Comparison of ENCODE assay signal across 8 mouse cellular contexts in the genomic region with DNA sequence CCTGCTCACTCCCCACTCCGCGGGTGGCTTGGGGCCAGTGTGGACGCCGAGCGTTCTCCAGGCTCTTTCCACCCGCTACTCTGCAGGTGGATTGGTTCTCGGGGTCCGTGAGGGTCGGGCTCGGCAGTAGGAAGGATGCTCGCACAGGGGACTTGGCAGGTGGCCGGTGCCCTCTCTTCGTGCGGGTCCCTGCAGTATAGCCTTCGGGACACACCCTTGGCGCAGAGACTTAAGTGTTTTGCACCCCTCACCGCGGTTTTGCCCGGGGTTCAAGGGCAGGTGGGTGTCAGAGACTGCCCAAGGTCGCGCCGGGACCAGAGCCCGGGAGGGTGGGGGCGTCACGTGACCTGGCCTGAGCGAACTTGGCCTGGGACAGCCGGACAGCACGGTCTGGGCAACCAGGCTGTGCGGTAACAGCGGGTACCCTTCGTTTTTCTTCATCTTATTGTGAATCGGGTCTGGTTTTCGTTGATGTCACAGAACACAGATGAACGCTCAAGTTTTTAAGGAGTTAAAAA. TPM values are rescaled to one million over a fixed set of nuclear protein-coding genes. Genes with fewer than 3 reads are reported as not detected.
DNase-seq lines count a peak whose midpoint lies in the region; ATAC-seq and TF ChIP-seq lines count a peak whose summit lies in the region.

No protein-coding gene starts in this region.

- TF ChIP-seq POLR2A in small intestine, adult 2 months (IDR thresholded peaks at IDR 0.05; ENCODE audit: low read depth, low read length), result no peak

- TF ChIP-seq CTCF in small intestine, adult 2 months (IDR thresholded peaks at IDR 0.05; ENCODE audit: extremely low read depth, insufficient read length, insufficient replicate concordance, low read depth, low read length), result no peak

- H3K27me3 ChIP-seq in forebrain, embryonic 14.5 days (replicated peaks; ENCODE audit: control insufficient read depth, insufficient read depth, low read length), result peaks cover 25% of the 10 kb centered on the region
- peaks cover 75% of the 10 kb centered on the region for H3K27me3 ChIP-seq in hindbrain, embryonic 10.5 days (ENCODE audit: insufficient read depth, poor library complexity, severe bottlenecking)
- no peaks in the 10 kb centered on the region for H3K27me3 ChIP-seq in small intestine, adult 2 months (ENCODE audit: control insufficient read depth, insufficient read depth, low read length)

- DNase-seq in NIH3T3 (ENCODE audit: low read depth), result peak; percentile 72
- DNase-seq in cerebellum, adult 11-12 months, result peak; percentile 21
- DNase-seq in forebrain, embryonic 14.5 days (ENCODE audit: low spot score), result peak; percentile 17
- peak; percentile 51 for DNase-seq in hindbrain, embryonic 10.5 days (ENCODE audit: low spot score)
- peak; percentile 39 to 42 for DNase-seq in layer of hippocampus, postnatal 36 days
- peak; percentile 80 for DNase-seq in lung, postnatal 4 days

- H3K27ac ChIP-seq in forebrain, embryonic 14.5 days (ENCODE audit: low read depth, low read length), result no peak overlapping the region
- peak overlapping the region; percentile 62; the same call in 1 of the 2 replicates for H3K27ac ChIP-seq in hindbrain, embryonic 10.5 days
- peak overlapping the region; percentile 98 for H3K27ac ChIP-seq in small intestine, adult 2 months (ENCODE audit: insufficient read depth, low read depth, low read length)

- peaks cover 20% of the 10 kb centered on the region for H3K4me1 ChIP-seq in forebrain, embryonic 14.5 days (ENCODE audit: control insufficient read depth, insufficient read depth, low read length)
- peaks cover 49% of the 10 kb centered on the region for H3K4me1 ChIP-seq in hindbrain, embryonic 10.5 days (replicated peaks)
- H3K4me1 ChIP-seq in small intestine, adult 2 months (ENCODE audit: control insufficient read depth, insufficient read depth, insufficient read length, low read length), result peaks cover 29% of the 10 kb centered on the region

- H3K9me3 ChIP-seq in forebrain, embryonic 14.5 days (replicated peaks; ENCODE audit: control insufficient read depth, low read length), result no peaks in the 10 kb centered on the region
- peaks cover 5% of the 10 kb centered on the region; the same call in 1 of the 2 replicates for H3K9me3 ChIP-seq in hindbrain, embryonic 10.5 days

- peak overlapping the region; percentile 87 for H3K4me2 ChIP-seq in forebrain, embryonic 14.5 days (ENCODE audit: low read length)

- peak; percentile 3; the same call in 1 of the 2 replicates for ATAC-seq in forebrain, embryonic 14.5 days
- ATAC-seq in megakaryocyte progenitor cell, adult 5-6 weeks (replicated peaks; ENCODE audit: poor library complexity), result no peak

- peak overlapping the region; percentile 50 for H3K4me3 ChIP-seq in forebrain, embryonic 14.5 days (ENCODE audit: low read depth, low read length)
- H3K4me3 ChIP-seq in hindbrain, embryonic 10.5 days, result peak overlapping the region; percentile 56
- peak overlapping the region; percentile 84 for H3K4me3 ChIP-seq in small intestine, adult 2 months (ENCODE audit: low read depth, low read length)

- no peaks in the 10 kb centered on the region for H3K36me3 ChIP-seq in forebrain, embryonic 14.5 days (ENCODE audit: control insufficient read depth, insufficient read depth, low read length)
- no peaks in the 10 kb centered on the region for H3K36me3 ChIP-seq in hindbrain, embryonic 10.5 days
- no peaks in the 10 kb centered on the region for H3K36me3 ChIP-seq in small intestine, adult 2 months (ENCODE audit: control insufficient read depth, insufficient read depth, low read length)

- peak overlapping the region; percentile 66 for H3K9ac ChIP-seq in forebrain, embryonic 14.5 days (ENCODE audit: low read length)

- WGBS in forebrain, embryonic 14.5 days, result 0% methylated on average over 34 of the region's 34 CpGs
- WGBS in hindbrain, embryonic 10.5 days, result under 1% methylated on average over 34 of the region's 34 CpGs
- under 1% methylated on average over 34 of the region's 34 CpGs for WGBS in small intestine, adult 2 months

RNA-seq across cellular contexts. Expression of a gene that starts 1.7 kb away (rescaled TPM):
- polyA plus RNA-seq in forebrain, embryonic 14.5 days (2014; fragmentation: Nextera tagmentation; extraction: Ambion mirVana), result 14.5 and 15.1 TPM in 2 replicates
- 3.6 and 5.6 TPM in 2 replicates for polyA plus RNA-seq in hindbrain, embryonic 10.5 days (2016; fragmentation: Nextera tagmentation; extraction: Ambion mirVana)
- 10 to 100 TPM; 20.5 to 23.3 TPM for total RNA-seq in layer of hippocampus, postnatal 36 days (2021)
- 40.5 and 92.1 TPM in 2 replicates for polyA plus RNA-seq in small intestine, adult 2 months (2012; rRNA removed)
- total RNA-seq in megakaryocyte progenitor cell, adult 5-6 weeks (2015), result 39.8 and 45.7 TPM in 2 replicates
- 30.7 and 34.1 TPM in 2 replicates for total RNA-seq in megakaryocyte progenitor cell, adult 5-6 weeks (2017)

RNA-seq across cellular contexts. Expression of a gene that starts 41.0 kb away (rescaled TPM):
- 7.0 and 9.5 TPM in 2 replicates for polyA plus RNA-seq in forebrain, embryonic 14.5 days (2014; fragmentation: Nextera tagmentation; extraction: Ambion mirVana)
- polyA plus RNA-seq in hindbrain, embryonic 10.5 days (2016; fragmentation: Nextera tagmentation; extraction: Ambion mirVana), result 10.9 and 11.2 TPM in 2 replicates
- 10 to 100 TPM in 1 of 2 experiments, 1 to 10 TPM in 1; 9.0 to 10.2 TPM for total RNA-seq in layer of hippocampus, postnatal 36 days (2021)
- 2.3 and 5.1 TPM in 2 replicates for polyA plus RNA-seq in small intestine, adult 2 months (2012; rRNA removed)
- 2.6 and 3.0 TPM in 2 replicates for total RNA-seq in megakaryocyte progenitor cell, adult 5-6 weeks (2015)
- 7.2 and 8.1 TPM in 2 replicates for total RNA-seq in megakaryocyte progenitor cell, adult 5-6 weeks (2017)

RNA-seq across cellular contexts. Expression of a gene that starts 41.1 kb away (rescaled TPM):
- 112 and 128 TPM in 2 replicates for polyA plus RNA-seq in forebrain, embryonic 14.5 days (2014; fragmentation: Nextera tagmentation; extraction: Ambion mirVana)
- polyA plus RNA-seq in hindbrain, embryonic 10.5 days (2016; fragmentation: Nextera tagmentation; extraction: Ambion mirVana), result 126 and 128 TPM in 2 replicates
- total RNA-seq in layer of hippocampus, postnatal 36 days (2021), result 10 to 100 TPM; 50.8 to 52.3 TPM
- 29.0 and 34.3 TPM in 2 replicates for polyA plus RNA-seq in small intestine, adult 2 months (2012; rRNA removed)
- 106 and 119 TPM in 2 replicates for total RNA-seq in megakaryocyte progenitor cell, adult 5-6 weeks (2015)
- total RNA-seq in megakaryocyte progenitor cell, adult 5-6 weeks (2017), result 88.8 and 102 TPM in 2 replicates

Comparison
In these comparisons a context has a peak if more than half of its experiments do, and no peak if none do; other contexts are left out.
1. DNase-seq: peak in every context shown above with its lines; median percentile 80 in lung, postnatal 4 days; 72 in NIH3T3; 51 in hindbrain, embryonic 10.5 days; 40 in layer of hippocampus, postnatal 36 days; 21 in cerebellum, adult 11-12 months; 17 in forebrain, embryonic 14.5 days.